Mouse (Mus musculus): ENCODE data around the gene Prkcd.

GRCm38 (mm10) chr14:30607696-30608095 lies 18.3 kb downstream of the Prkcd start:
- no peak for TF ChIP-seq CTCF (IDR thresholded peaks at IDR 0.05; ENCODE audit: control insufficient read depth, insufficient read depth, insufficient read length)
- TF ChIP-seq CEBPB (IDR thresholded peaks at IDR 0.05; ENCODE audit: low read depth) = no peak
- TF ChIP-seq USF1 (IDR thresholded peaks at IDR 0.05; ENCODE audit: low read depth) = no peak
- TF ChIP-seq MYOG (IDR thresholded peaks at IDR 0.05; ENCODE audit: control insufficient read depth, extremely low read depth, insufficient read length) = no peak
- TF ChIP-seq MAX (IDR thresholded peaks at IDR 0.05) = no peak
